Mouse (Mus musculus): ENCODE data around the gene Gm5483.
"Not testable (repeated sequence)": the region's sequence is repeated elsewhere in the genome, so short reads cannot be mapped to it uniquely, and the experiment has no call there.

The Gm5483 gene

GRCm38 (mm10) chr16:36183912-36184311 lies at the start of gene Gm5483:
Gene Gm5483, plus strand, starts transcription at chr16:36184212.
- DNase-seq (ENCODE audit: low spot score in 2 of 2): not testable (repeated sequence)

GRCm38 (mm10) chr16:36138201-36138600 lies 45.8 kb upstream of the Gm5483 start:
- DNase-seq (ENCODE audit: low spot score in 2 of 2): no peak

- DNase-seq (ENCODE audit: low spot score in 2 of 2): no peak
Observed at GRCm38 (mm10) chr16:36156402-36156975, 27.5 kb upstream of the Gm5483 start, which contains the start of gene Stfa2l1. Gene Stfa2l1, plus strand, starts transcription at chr16:36156811.

DNA sequence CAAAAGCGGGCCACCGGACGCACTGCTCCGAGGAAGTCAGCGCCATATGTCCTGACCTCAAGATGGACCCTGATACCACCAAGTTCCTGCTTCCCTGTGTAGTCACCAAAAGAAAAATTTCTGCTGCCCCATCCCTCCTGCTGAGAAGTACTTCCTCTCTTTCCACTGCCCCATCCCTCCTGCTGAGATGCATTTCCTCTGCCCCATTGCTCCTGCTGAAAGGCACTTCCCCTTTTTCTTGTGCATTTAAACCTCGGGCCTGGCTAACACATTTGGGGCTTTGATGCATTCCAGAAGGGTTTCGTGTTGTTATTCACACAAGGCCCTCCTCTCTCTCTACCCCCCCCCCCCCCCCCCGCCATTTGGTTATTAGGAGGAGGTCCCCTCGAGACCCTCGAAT lies 16.2 kb upstream of the Gm5483 start:
- not testable (repeated sequence) for DNase-seq (ENCODE audit: low spot score in 2 of 2)

DNA sequence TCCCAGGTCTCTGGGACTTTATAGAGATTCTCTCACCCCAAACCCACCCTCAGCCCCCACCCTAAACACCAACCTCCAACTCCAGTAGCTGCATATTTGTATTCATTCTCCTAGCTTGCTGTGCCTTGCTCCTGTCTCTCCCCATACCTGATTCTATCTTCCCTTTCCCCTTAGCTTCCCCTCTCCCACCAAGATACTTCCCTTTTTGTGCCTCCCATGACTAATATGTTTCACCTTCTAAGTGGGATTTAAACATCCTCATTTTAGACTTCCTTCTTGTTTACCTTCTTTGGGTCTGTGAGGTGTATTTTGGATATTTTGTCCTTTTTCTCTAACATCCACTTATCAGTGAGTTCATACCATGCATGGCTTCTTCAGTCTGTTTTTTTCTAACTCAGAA lies 7.9 kb upstream of the Gm5483 start:
- no peak for DNase-seq (ENCODE audit: low spot score in 2 of 2)

DNA sequence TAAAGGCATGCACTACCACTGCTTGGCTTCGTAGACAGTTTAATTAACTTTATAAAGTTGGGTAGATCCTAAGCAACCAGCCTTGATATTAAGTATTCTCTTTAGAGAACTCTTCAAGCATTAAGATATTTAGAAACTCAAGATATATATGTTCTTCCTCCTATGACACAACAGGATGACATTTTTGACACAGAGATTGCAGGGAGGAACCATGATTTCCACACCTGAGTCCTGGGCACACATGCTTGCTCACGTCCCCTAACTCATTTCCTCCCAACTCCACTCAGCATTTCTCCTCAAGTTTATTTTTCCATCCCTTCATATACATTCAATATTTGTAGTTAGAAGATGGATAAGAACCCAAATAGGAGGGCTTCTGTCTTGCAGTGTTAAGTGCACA lies 4.1 kb upstream of the Gm5483 start:
- no peak for DNase-seq (ENCODE audit: low spot score in 2 of 2)

GRCm38 (mm10) chr16:36199226-36199625 lies 15.2 kb downstream of the Gm5483 start:
- no peak for DNase-seq (ENCODE audit: low spot score in 2 of 2)

GRCm38 (mm10) chr16:36203846-36204245 lies 19.8 kb downstream of the Gm5483 start:
- DNase-seq (ENCODE audit: low spot score in 2 of 2): no peak

GRCm38 (mm10) chr16:36205684-36206083 lies 21.7 kb downstream of the Gm5483 start:
- not testable (repeated sequence) for DNase-seq (ENCODE audit: low spot score in 2 of 2)

GRCm38 (mm10) chr16:36209967-36210453 lies 26.0 kb downstream of the Gm5483 start, which contains the start of gene Gm5416:
Gene Gm5416, plus strand, starts transcription at chr16:36210403.
- DNase-seq (ENCODE audit: low spot score in 2 of 2): no peak

DNA sequence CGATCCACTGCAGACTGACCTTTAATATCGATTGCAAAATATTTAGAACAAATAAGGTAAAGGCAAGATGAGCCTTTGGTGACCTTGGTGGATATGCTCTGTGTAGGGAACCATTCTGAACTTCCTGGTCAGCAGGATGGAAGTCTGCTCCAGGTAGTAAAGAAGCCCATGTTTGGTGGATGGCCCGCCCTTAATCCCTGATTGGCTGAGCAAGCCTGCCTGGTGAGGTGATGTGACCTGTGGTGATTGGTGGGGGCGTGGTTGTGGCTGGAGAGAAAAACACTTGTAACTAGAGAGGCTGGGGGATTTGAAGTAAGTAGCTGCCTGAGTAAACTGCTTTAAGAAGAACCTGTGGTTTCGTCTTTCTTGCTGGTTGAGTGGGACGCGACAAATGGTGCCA lies 37.2 kb downstream of the Gm5483 start, which contains the start of gene 2010005H15Rik:
Gene 2010005H15Rik, plus strand, starts transcription at position 301 of the 400 bp plus-strand sequence.
- not testable (repeated sequence) for DNase-seq (ENCODE audit: low spot score in 2 of 2)
